Mouse (Mus musculus): Measurements from ENCODE around the gene A630076J17Rik. TPM values are rescaled to one million over a fixed set of nuclear protein-coding genes. Genes with fewer than 3 reads are reported as not detected.

A630076J17Rik gene
- polyA plus RNA-seq, 1 experiment from 2014 or later: not detected

GRCm38 (mm10) chr3:107257924-107258323 is 27.5 kb downstream of the A630076J17Rik start:
- H3K4me2 ChIP-seq: no peak overlapping the region
- no peak overlapping the region for H3K4me3 ChIP-seq
- 48% methylated on average over 5 of the region's 5 CpGs for WGBS (ENCODE audit: insufficient replicate concordance)
- H3K27ac ChIP-seq: no peak overlapping the region
- ATAC-seq: no peak
- H3K27me3 ChIP-seq (replicated peaks): no peaks in the 10 kb centered on the region
- H3K4me1 ChIP-seq: no peaks in the 10 kb centered on the region
- no peak overlapping the region for H3K9ac ChIP-seq
- no peaks in the 10 kb centered on the region for H3K36me3 ChIP-seq
- H3K9me3 ChIP-seq (replicated peaks): no peaks in the 10 kb centered on the region

GRCm38 (mm10) chr3:107260956-107261850 is 30.8 kb downstream of the A630076J17Rik start:
- 50% methylated on average over 8 of the region's 8 CpGs for WGBS (ENCODE audit: insufficient replicate concordance)
- H3K27ac ChIP-seq: no peak overlapping the region
- ATAC-seq: no peak

DNA sequence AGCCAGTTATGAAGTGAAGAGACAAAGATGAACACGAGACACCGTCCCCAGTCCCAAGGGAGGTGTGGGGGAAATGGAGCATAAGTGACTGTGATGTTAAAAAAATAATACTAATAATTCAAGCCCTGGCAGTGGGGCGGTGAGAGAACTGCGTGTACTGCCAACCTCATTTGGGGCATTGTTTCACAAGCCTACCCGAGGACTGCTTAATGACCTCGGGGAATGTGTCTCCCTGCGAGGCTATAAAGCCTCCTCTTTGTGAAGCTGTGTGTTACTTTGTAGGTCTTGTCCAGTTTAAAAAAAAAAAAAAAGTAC is 31.4 kb downstream of the A630076J17Rik start:
- H3K27ac ChIP-seq: no peak overlapping the region

More at GRCm38 (mm10) chr3:107260956-107261850, 30.8 kb downstream of the A630076J17Rik start:
- no peaks in the 10 kb centered on the region for H3K4me1 ChIP-seq
- H3K36me3 ChIP-seq: no peaks in the 10 kb centered on the region
- H3K4me3 ChIP-seq: no peak overlapping the region
- no peaks in the 10 kb centered on the region for H3K9me3 ChIP-seq (replicated peaks)
- H3K4me2 ChIP-seq: no peak overlapping the region
- H3K27me3 ChIP-seq (replicated peaks): no peaks in the 10 kb centered on the region
- no peak overlapping the region for H3K9ac ChIP-seq

GRCm38 (mm10) chr3:107266814-107267345 is 36.5 kb downstream of the A630076J17Rik start:
- Histone ChIP-seq H3K27me3 (replicated peaks) (no peaks in the 10 kb centered on the region), H3K4me1 (no peaks in the 10 kb centered on the region), H3K9ac (no peak overlapping the region), H3K36me3 (no peaks in the 10 kb centered on the region), H3K4me3 (no peak overlapping the region), H3K4me2 (no peak overlapping the region), H3K9me3 (replicated peaks) (no peaks in the 10 kb centered on the region), H3K27ac (no peak overlapping the region)
- ATAC-seq: no peak
- 65% methylated on average over 2 of the region's 2 CpGs for WGBS (ENCODE audit: insufficient replicate concordance)

More for the DNA sequence above, 31.4 kb downstream of the A630076J17Rik start:
- no peak overlapping the region for H3K9ac ChIP-seq
- no peaks in the 10 kb centered on the region for H3K9me3 ChIP-seq (replicated peaks)
- ATAC-seq: no peak
- no peaks in the 10 kb centered on the region for H3K27me3 ChIP-seq (replicated peaks)
- no peaks in the 10 kb centered on the region for H3K36me3 ChIP-seq
- H3K4me3 ChIP-seq: no peak overlapping the region
- no peak overlapping the region for H3K4me2 ChIP-seq
- no peaks in the 10 kb centered on the region for H3K4me1 ChIP-seq
- WGBS (ENCODE audit: insufficient replicate concordance): 70% methylated on average over 7 of the region's 7 CpGs

DNA sequence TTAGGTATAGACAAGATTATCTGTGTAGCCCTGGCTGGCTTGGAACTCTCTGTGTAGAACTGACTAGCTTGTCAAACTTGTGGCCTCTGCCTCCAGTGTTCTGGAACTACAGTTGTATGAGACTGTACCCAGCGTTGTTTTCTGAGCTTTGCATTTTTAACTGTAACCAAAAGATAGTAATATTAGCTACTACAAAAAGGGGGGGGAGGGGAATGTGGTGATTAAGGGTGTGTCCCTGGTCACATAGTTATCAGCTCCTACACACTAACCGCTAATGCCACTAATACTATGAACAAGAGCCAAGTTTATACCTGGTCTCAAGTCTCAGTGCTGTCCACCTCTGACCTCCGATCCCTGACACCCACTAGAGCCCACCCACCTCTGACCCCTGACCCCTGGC is 42.0 kb downstream of the A630076J17Rik start:
- Histone ChIP-seq H3K4me2 (no peak overlapping the region), H3K9ac (no peak overlapping the region), H3K36me3 (no peaks in the 10 kb centered on the region), H3K4me3 (no peak overlapping the region), H3K27me3 (replicated peaks) (peaks cover 8% of the 10 kb centered on the region), H3K9me3 (replicated peaks) (no peaks in the 10 kb centered on the region), H3K27ac (no peak overlapping the region), H3K4me1 (peaks cover 8% of the 10 kb centered on the region)
- peak; percentile 51 for ATAC-seq
- 67% methylated on average over 3 of the region's 3 CpGs for WGBS (ENCODE audit: insufficient replicate concordance)

DNA sequence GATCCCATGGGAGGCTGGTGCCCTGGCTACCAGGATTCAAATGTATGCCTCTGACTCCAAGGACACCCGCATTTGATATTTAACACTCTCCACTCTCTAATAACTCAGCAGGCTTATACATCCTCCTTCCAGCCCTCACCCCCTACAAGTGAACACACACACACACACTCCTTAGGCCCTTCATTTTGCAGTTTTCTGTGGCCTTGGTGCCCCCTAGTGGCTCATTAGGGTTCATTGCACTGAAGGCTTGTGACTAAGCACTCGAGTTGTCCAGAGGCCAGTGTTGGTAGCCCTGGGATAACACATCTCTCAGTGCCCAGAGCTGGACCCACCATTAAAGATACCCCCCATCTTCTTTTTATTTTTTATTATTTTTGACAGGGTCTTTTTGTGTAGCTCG is 43.4 kb downstream of the A630076J17Rik start:
- no peaks in the 10 kb centered on the region for H3K36me3 ChIP-seq
- peak; percentile 61 for ATAC-seq
- H3K4me3 ChIP-seq: no peak overlapping the region
- WGBS (ENCODE audit: insufficient replicate concordance): 9% methylated on average over 3 of the region's 3 CpGs
- no peak overlapping the region for H3K9ac ChIP-seq
- H3K4me2 ChIP-seq: no peak overlapping the region
- H3K27ac ChIP-seq: no peak overlapping the region
- no peaks in the 10 kb centered on the region for H3K9me3 ChIP-seq (replicated peaks)
- H3K27me3 ChIP-seq (replicated peaks): peaks cover 8% of the 10 kb centered on the region
- H3K4me1 ChIP-seq: peaks cover 14% of the 10 kb centered on the region

GRCm38 (mm10) chr3:107275351-107275750 is 44.9 kb downstream of the A630076J17Rik start:
- H3K4me2 ChIP-seq: no peak overlapping the region
- 52% methylated on average over 5 of the region's 5 CpGs for WGBS (ENCODE audit: insufficient replicate concordance)
- H3K27me3 ChIP-seq (replicated peaks): peaks cover 8% of the 10 kb centered on the region
- ATAC-seq: no peak
- H3K36me3 ChIP-seq: no peaks in the 10 kb centered on the region
- H3K4me3 ChIP-seq: no peak overlapping the region
- H3K27ac ChIP-seq: no peak overlapping the region
- no peak overlapping the region for H3K9ac ChIP-seq
- no peaks in the 10 kb centered on the region for H3K9me3 ChIP-seq (replicated peaks)
- H3K4me1 ChIP-seq: peaks cover 24% of the 10 kb centered on the region

GRCm38 (mm10) chr3:107275996-107276395 is 45.6 kb downstream of the A630076J17Rik start:
- H3K4me1 ChIP-seq: peaks cover 27% of the 10 kb centered on the region
- WGBS (ENCODE audit: insufficient replicate concordance): 51% methylated on average over 4 of the region's 4 CpGs
- no peak overlapping the region for H3K4me2 ChIP-seq
- no peak overlapping the region for H3K4me3 ChIP-seq
- H3K36me3 ChIP-seq: no peaks in the 10 kb centered on the region
- no peaks in the 10 kb centered on the region for H3K9me3 ChIP-seq (replicated peaks)
- peaks cover 8% of the 10 kb centered on the region for H3K27me3 ChIP-seq (replicated peaks)
- no peak overlapping the region for H3K27ac ChIP-seq
- ATAC-seq: no peak
- no peak overlapping the region for H3K9ac ChIP-seq

GRCm38 (mm10) chr3:107276626-107277025 is 46.2 kb downstream of the A630076J17Rik start:
- WGBS (ENCODE audit: insufficient replicate concordance): 77% methylated on average over 3 of the region's 3 CpGs
- peaks cover 27% of the 10 kb centered on the region for H3K4me1 ChIP-seq
- no peak overlapping the region for H3K4me3 ChIP-seq
- H3K4me2 ChIP-seq: no peak overlapping the region
- H3K9me3 ChIP-seq (replicated peaks): no peaks in the 10 kb centered on the region
- no peak overlapping the region for H3K27ac ChIP-seq
- no peak for ATAC-seq
- H3K36me3 ChIP-seq: peaks cover 2% of the 10 kb centered on the region
- H3K27me3 ChIP-seq (replicated peaks): peaks cover 8% of the 10 kb centered on the region
- H3K9ac ChIP-seq: no peak overlapping the region

DNA sequence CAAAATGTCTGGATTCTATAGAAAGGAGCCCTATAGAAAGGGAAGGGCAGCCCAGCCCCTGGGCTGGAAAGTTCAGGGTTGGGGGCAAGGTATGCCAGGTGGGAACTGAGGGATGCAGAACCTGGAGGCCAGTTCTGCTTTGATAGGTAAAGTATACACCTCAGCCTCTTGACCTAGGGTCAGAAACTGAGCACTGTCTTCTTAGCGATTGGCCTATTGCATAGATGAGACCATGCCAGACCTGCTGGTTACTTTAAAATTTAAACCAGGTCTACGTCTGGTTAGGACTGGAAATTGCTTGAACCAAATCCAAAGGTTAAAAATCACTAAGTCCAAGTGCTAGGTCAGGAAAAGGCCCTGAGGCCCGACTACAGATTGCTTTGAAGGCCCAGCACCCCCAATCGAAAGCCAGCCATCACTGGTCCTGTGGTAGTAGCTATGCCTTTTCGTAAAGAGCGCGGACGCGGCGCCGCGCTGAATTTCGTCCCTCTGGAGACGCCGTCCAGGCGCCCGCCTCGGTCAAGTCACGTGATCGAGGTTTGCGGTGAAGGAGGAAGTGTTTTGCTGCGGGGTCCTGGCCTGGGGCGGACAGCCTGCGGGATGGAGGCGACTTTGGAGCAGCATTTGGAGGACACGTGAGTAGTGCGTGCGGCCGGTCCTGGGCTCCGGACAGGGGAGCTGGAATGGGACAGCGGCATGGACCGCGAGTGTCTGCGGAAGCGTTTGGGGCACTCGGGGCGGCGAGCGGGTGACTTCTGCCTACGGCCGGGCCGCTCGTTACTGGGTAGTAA is 48.3 kb downstream of the A630076J17Rik start, which contains the start of gene Lamtor5:
Gene Lamtor5, plus strand, starts transcription at position 380 of the 791 bp plus-strand sequence.
- WGBS (ENCODE audit: insufficient replicate concordance): 3% methylated on average over 43 of the region's 43 CpGs

More for the DNA sequence above, 48.3 kb downstream of the A630076J17Rik start, which contains the start of gene Lamtor5:
- Histone ChIP-seq H3K4me2 (peak within 1 kb of the TSS; percentile 81), H3K9me3 (replicated peaks) (no peaks in the 10 kb centered on the region), H3K4me1 (peaks cover 19% of the 10 kb centered on the region), H3K36me3 (peaks cover 23% of the 10 kb centered on the region), H3K27ac (peak within 1 kb of the TSS; percentile 56), H3K9ac (peak within 1 kb of the TSS; percentile 82), H3K4me3 (peak within 1 kb of the TSS; percentile 92), H3K27me3 (replicated peaks) (peaks cover 8% of the 10 kb centered on the region)
- peak; percentile 89 for ATAC-seq
